Comparison of ENCODE assay signal across 23 mouse cellular contexts in the genomic region with DNA sequence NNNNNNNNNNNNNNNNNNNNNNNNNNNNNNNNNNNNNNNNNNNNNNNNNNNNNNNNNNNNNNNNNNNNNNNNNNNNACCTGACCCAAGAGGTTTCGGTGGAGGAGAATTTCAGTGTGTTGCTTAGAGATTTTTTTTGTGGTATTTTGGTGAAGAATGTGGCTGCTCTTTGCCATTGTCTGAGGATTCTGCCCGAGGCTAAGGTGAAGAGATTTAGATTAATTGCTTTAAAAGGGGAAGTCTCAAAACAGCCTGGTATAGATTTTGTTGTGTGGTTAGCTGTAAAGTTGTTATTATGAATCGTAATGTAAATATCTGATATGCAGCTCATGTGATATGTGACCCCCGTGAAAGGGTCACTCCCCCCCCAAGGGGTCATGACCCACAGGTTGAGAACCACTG.
"Had no signal": no experiment of that assay in that cellular context is flagged by ENCODE, and none has a peak within 500 bp of the region (broad histone marks: within the 10 kb centered on the region; RNA-seq: fewer than 3 reads in every experiment).

No protein-coding gene starts in this region.

- H3K4me3 ChIP-seq: heart, adult 2 months; heart, embryonic 13.5 days; heart, embryonic 15.5 days; hindbrain, embryonic 13.5 days; hindbrain, embryonic 15.5 days; kidney, embryonic 15.5 days; left cerebral cortex, adult 2 months; limb, embryonic 10.5 days; limb, embryonic 12.5 days; liver, embryonic 13.5 days had no signal

- H3K27ac ChIP-seq: heart, adult 2 months; heart, embryonic 13.5 days; heart, embryonic 15.5 days; hindbrain, embryonic 13.5 days; hindbrain, embryonic 15.5 days; hindbrain, postnatal 0 days; kidney, embryonic 15.5 days; kidney, postnatal 0 days; left cerebral cortex, adult 2 months; limb, embryonic 10.5 days; limb, embryonic 12.5 days; liver, embryonic 13.5 days had no signal

- DNase-seq: gastrocnemius, postnatal 14 days; gastrocnemius, postnatal 36 days; heart, adult 11 months; heart, adult 2 months; heart, postnatal 14 days; heart, postnatal 36 days; kidney, adult 11 months; kidney, adult 2 months; kidney, adult 9 months; kidney, postnatal 14 days; kidney, postnatal 36 days; liver; liver, embryonic 13.5 days had no signal

- H3K4me1 ChIP-seq: hindbrain, embryonic 15.5 days had no signal

- H3K27me3 ChIP-seq: heart, embryonic 13.5 days; heart, embryonic 15.5 days; hindbrain, embryonic 13.5 days; hindbrain, embryonic 15.5 days; kidney, embryonic 15.5 days; limb, embryonic 12.5 days had no signal

- H3K9ac ChIP-seq: heart, embryonic 13.5 days; heart, embryonic 15.5 days; hindbrain, embryonic 13.5 days; hindbrain, embryonic 15.5 days; kidney, embryonic 15.5 days; limb, embryonic 12.5 days; liver, embryonic 13.5 days had no signal

- H3K36me3 ChIP-seq: heart, embryonic 13.5 days; heart, embryonic 15.5 days; hindbrain, embryonic 15.5 days; limb, embryonic 10.5 days; liver, embryonic 13.5 days had no signal

- H3K9me3 ChIP-seq: heart, embryonic 15.5 days; limb, embryonic 10.5 days; liver, embryonic 13.5 days had no signal
